8 mouse cellular contexts compared by ENCODE assay signal in the genomic region with DNA sequence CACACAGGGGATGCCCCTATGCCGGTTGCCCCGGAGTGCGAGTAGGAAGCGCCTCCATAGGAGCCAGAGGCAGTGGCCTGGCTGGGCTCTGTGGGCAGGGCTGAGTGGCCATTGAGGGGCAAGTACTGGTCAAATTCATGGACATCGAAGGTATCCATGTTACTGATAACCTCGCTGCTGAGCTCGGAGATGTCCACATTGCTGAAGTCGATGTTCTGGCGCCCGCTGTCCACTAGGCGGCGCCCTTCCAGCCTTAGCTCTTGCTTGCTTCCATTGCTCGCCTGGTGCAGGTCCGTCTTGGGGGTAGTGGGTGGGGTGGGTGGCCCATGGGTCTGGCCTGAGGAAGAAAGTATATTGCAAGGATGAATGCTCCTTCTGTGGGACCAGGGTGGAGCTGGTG. TPM values are rescaled to one million over a fixed set of nuclear protein-coding genes. Genes with fewer than 3 reads are reported as not detected.
DNase-seq lines count a peak whose midpoint lies in the region; ATAC-seq and TF ChIP-seq lines count a peak whose summit lies in the region.

No protein-coding gene starts in this region.

- peaks cover 14% of the 10 kb centered on the region for H3K27me3 ChIP-seq in kidney, embryonic 14.5 days (ENCODE audit: control insufficient read depth, insufficient read depth, low read length)
- H3K27me3 ChIP-seq in limb, embryonic 13.5 days = peaks cover 47% of the 10 kb centered on the region
- H3K27me3 ChIP-seq in myocyte (ENCODE audit: control insufficient read depth, insufficient read depth, insufficient read length) = peaks cover 5% of the 10 kb centered on the region
- H3K27me3 ChIP-seq in stomach, postnatal 0 days (ENCODE audit: control insufficient read depth, insufficient read depth, low read length) = peaks cover 3% of the 10 kb centered on the region; the same call in 1 of the 2 replicates

- no peak overlapping the region for H3ac ChIP-seq in myocyte (ENCODE audit: control insufficient read depth, insufficient read length)

- H3K4me2 ChIP-seq in kidney, embryonic 14.5 days (replicated peaks; ENCODE audit: low read depth, low read length) = peak overlapping the region; percentile 11; the same call in 1 of the 2 replicates
- H3K4me2 ChIP-seq in limb, embryonic 13.5 days (replicated peaks) = peak overlapping the region; percentile 98
- H3K4me2 ChIP-seq in myocyte (ENCODE audit: low read depth) = peak overlapping the region; percentile 63
- no peak overlapping the region for H3K4me2 ChIP-seq in stomach, postnatal 0 days (replicated peaks; ENCODE audit: low read depth)

- TF ChIP-seq CTCF in stomach, postnatal 0 days (IDR thresholded peaks at IDR 0.05; ENCODE audit: low read depth) = peak; percentile 91

- no peak overlapping the region for H3K9ac ChIP-seq in kidney, embryonic 14.5 days (ENCODE audit: low read depth, low read length)
- H3K9ac ChIP-seq in limb, embryonic 13.5 days = no peak overlapping the region
- no peak overlapping the region for H3K9ac ChIP-seq in stomach, postnatal 0 days (ENCODE audit: low read length)

- WGBS in kidney, embryonic 14.5 days = 28% methylated on average over 14 of the region's 14 CpGs
- WGBS in limb, embryonic 13.5 days = 26% methylated on average over 14 of the region's 14 CpGs
- WGBS in stomach, postnatal 0 days = 24% methylated on average over 14 of the region's 14 CpGs

- H3K27ac ChIP-seq in kidney, embryonic 14.5 days (ENCODE audit: low read depth, low read length) = no peak overlapping the region
- H3K27ac ChIP-seq in limb, embryonic 13.5 days = peak overlapping the region; percentile 39; the same call in 1 of the 2 replicates
- H3K27ac ChIP-seq in stomach, postnatal 0 days (replicated peaks) = no peak overlapping the region

- no peak for ATAC-seq in kidney, embryonic 14.5 days (ENCODE audit: low FRiP score, low TSS enrichment)
- peak; percentile 10; the same call in 1 of the 2 replicates for ATAC-seq in limb, embryonic 13.5 days (ENCODE audit: low FRiP score, low read depth)
- no peak for ATAC-seq in stomach, postnatal 0 days (ENCODE audit: low FRiP score, low TSS enrichment)

- DNase-seq in urinary bladder, postnatal 14 days (ENCODE audit: low spot score) = peak; percentile 52
- no peak for DNase-seq in urinary bladder, postnatal 10 days (ENCODE audit: low spot score)
- DNase-seq in cerebellum, adult 9-11 months = peak; percentile 48
- DNase-seq in frontal cortex, postnatal 10 days (ENCODE audit: low spot score in 2 of 2) = peak; percentile 63 to 71
- peak; percentile 72 for DNase-seq in stomach, postnatal 0 days (ENCODE audit: low spot score)

- H3K4me1 ChIP-seq in kidney, embryonic 14.5 days (ENCODE audit: control insufficient read depth, insufficient read depth, low read length) = peaks cover 13% of the 10 kb centered on the region; the same call in 1 of the 2 replicates
- H3K4me1 ChIP-seq in limb, embryonic 13.5 days = peaks cover 59% of the 10 kb centered on the region
- H3K4me1 ChIP-seq in stomach, postnatal 0 days (replicated peaks; ENCODE audit: control insufficient read depth, insufficient read depth) = 0 out of 2 replicates have a peak, but pooled peaks cover 3% of the 10 kb centered on the region

- 0 out of 2 replicates have a peak overlapping the region, but pooled peaks have one; percentile 57 for H3K4me3 ChIP-seq in kidney, embryonic 14.5 days (ENCODE audit: low read length)
- H3K4me3 ChIP-seq in limb, embryonic 13.5 days = peak overlapping the region; percentile 60
- peak overlapping the region; percentile 33 for H3K4me3 ChIP-seq in myocyte
- no peak overlapping the region for H3K4me3 ChIP-seq in stomach, postnatal 0 days (ENCODE audit: low read depth, low read length)

- no peaks in the 10 kb centered on the region for H3K79me2 ChIP-seq in myocyte (ENCODE audit: control insufficient read depth, insufficient read depth)

- H3K36me3 ChIP-seq in kidney, embryonic 14.5 days (ENCODE audit: control insufficient read depth, insufficient read depth, low read length) = no peaks in the 10 kb centered on the region
- peaks cover 6% of the 10 kb centered on the region; the same call in 1 of the 2 replicates for H3K36me3 ChIP-seq in limb, embryonic 13.5 days
- no peaks in the 10 kb centered on the region for H3K36me3 ChIP-seq in myocyte (ENCODE audit: control insufficient read depth, insufficient read depth)
- H3K36me3 ChIP-seq in stomach, postnatal 0 days (ENCODE audit: control insufficient read depth, insufficient read depth, low read length) = no peaks in the 10 kb centered on the region

- TF ChIP-seq POLR2A in myocyte (IDR thresholded peaks at IDR 0.05; ENCODE audit: insufficient read length, low read depth) = no peak

- TF ChIP-seq EP300 in stomach, postnatal 0 days (optimal IDR thresholded peaks at IDR 0.05) = no peak

- H3K9me3 ChIP-seq in kidney, embryonic 14.5 days (ENCODE audit: control insufficient read depth, low read length) = no peaks in the 10 kb centered on the region
- H3K9me3 ChIP-seq in limb, embryonic 13.5 days = no peaks in the 10 kb centered on the region
- H3K9me3 ChIP-seq in stomach, postnatal 0 days (ENCODE audit: control insufficient read depth, low read length) = no peaks in the 10 kb centered on the region

TF ChIP-seq in myocyte, 11 proteins besides CTCF, POLR2A, EP300 and RAD21:
- no peak for TF ChIP-seq POLR2AphosphoS2 (IDR thresholded peaks at IDR 0.05; ENCODE audit: insufficient read length, low read depth)

RNA-seq across cellular contexts. Expression of a gene that starts 2.7 kb away (rescaled TPM):
- polyA plus RNA-seq in kidney, embryonic 14.5 days (2014; fragmentation: Nextera tagmentation; extraction: Ambion mirVana) = 6.5 and 8.5 TPM in 2 replicates
- 15.0 and 16.5 TPM in 2 replicates for polyA plus RNA-seq in limb, embryonic 13.5 days (2015; fragmentation: Nextera tagmentation; extraction: Ambion mirVana)
- polyA plus RNA-seq in myocyte (2012; fragmentation: generic; extraction: Trizol) = 14.3 TPM
- polyA plus RNA-seq in stomach, postnatal 0 days (2015; fragmentation: Nextera tagmentation; extraction: Ambion mirVana) = 1.4 and 1.6 TPM in 2 replicates

RNA-seq across cellular contexts. Expression of a gene that starts 11.1 kb away (rescaled TPM):
- polyA plus RNA-seq in kidney, embryonic 14.5 days (2014; fragmentation: Nextera tagmentation; extraction: Ambion mirVana) = 21.3 and 29.8 TPM in 2 replicates
- polyA plus RNA-seq in limb, embryonic 13.5 days (2015; fragmentation: Nextera tagmentation; extraction: Ambion mirVana) = 31.2 and 33.2 TPM in 2 replicates
- polyA plus RNA-seq in myocyte (2012; fragmentation: generic; extraction: Trizol) = 36.3 TPM
- polyA plus RNA-seq in stomach, postnatal 0 days (2015; fragmentation: Nextera tagmentation; extraction: Ambion mirVana) = 16.3 and 17.7 TPM in 2 replicates
